Mouse (Mus musculus) kidney, adult 2 months (tissue): ENCODE data around the gene Palb2. TPM values are rescaled to one million over a fixed set of nuclear protein-coding genes. Genes with fewer than 3 reads are reported as not detected.

Source experiments
- DNase-seq: peaks from one replicate; pipeline ENCODE4 v3.0.0; 2021
- H3K27ac ChIP-seq: fragments of 200-500 bp; 2 replicates; pipeline ENCODE4 v1.5.1; 2012; ENCODE audit warnings: low read depth, low read length, control low read depth, inconsistent platforms; ENCODE audit not compliant: insufficient read depth
- H3K27me3 ChIP-seq: fragments of 200-500 bp; replicated peaks from 2 replicates; pipeline ENCODE4 v1.6.1; 2012; ENCODE audit warnings: mild to moderate bottlenecking, moderate library complexity, low read length, inconsistent platforms; ENCODE audit not compliant: control insufficient read depth, insufficient read depth
- H3K36me3 ChIP-seq: fragments of 200-500 bp; 2 replicates; pipeline ENCODE4 v1.6.1; 2012; ENCODE audit warnings: mild to moderate bottlenecking, moderate library complexity, low read length, inconsistent platforms; ENCODE audit not compliant: control insufficient read depth, insufficient read depth
- H3K4me1 ChIP-seq: fragments of 200-500 bp; 2 replicates; pipeline ENCODE4 v1.6.1; 2011; ENCODE audit warnings: low read length; ENCODE audit not compliant: control insufficient read depth, insufficient read depth
- H3K4me3 ChIP-seq: fragments of 200-500 bp; 2 replicates; pipeline ENCODE4 v1.5.1; 2011; ENCODE audit warnings: mild to moderate bottlenecking, low read depth, low read length, control low read depth; ENCODE audit not compliant: insufficient read depth
- CTCF ChIP-seq: fragments of 200-500 bp; conservative IDR thresholded peaks from 2 replicates; pipeline ENCODE4 v1.5.1; 2011; ENCODE audit warnings: low read depth, mild to moderate bottlenecking, control low read depth, low read length, moderate library complexity, mixed read lengths; ENCODE audit not compliant: insufficient read depth, insufficient read length
- POLR2A ChIP-seq: fragments of 200-500 bp; IDR thresholded peaks from one replicate; pipeline ENCODE4 v1.6.1; 2011; ENCODE audit warnings: low read depth, low read length, control low read depth
- WGBS: fragments of 180-500 bp; shearing (Covaris S2); methylation state at CpG from one replicate; pipeline ENCODE4 v1.1.7; 2018; 5-methylcytosine and 5-hydroxymethylcytosine counted together
- polyA plus RNA-seq: library from polyadenylated mRNA; depleted of rRNA; stranded (reverse); fragments of >200 nt; gene quantifications from 2 replicates; pipeline ENCODE4 v1.2.3, GENCODE M21; 2012; rRNA removed

The Palb2 gene
- polyA plus RNA-seq: 0.59 and 0.98 TPM in 2 replicates

DNA sequence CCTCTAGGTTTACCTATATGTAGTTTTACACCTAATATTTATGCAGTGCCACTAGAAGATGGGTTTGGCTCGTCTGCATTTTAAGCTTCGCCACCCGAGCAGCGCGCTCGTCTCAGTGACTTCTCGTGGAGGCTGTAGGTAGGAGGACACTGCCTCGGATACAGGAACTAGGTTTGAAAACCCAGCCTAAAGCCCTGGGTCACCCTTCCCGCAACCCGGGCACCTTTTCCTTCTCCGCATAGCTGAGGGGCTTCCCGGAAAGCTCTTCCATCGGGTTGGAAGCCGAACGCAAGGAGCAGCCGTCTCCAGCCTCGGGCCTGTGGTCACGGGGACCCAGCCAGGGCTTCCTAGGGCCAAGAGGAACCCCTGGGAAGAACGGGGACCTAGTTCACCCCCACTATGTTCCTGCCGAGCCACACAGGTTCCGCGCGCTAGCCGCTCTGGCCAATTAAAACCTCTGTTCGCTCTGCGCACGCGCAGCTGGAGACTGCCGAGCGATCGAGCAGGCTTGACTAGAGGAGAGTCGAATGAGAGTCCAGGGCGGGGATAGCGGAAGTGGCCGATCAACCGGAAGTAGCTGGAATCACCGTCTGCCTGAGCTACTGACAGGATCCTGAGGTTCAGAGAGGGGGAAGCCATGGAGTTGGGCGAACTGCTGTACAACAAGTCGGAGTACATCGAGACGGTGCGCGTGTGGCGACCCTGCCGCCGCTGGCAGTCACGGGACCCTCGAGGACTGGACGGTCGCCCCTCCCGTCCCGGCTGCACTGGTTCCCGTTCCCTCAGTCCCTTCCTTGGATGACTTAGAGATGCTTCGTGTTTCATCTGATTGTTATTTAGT is at the start of gene Palb2, which contains the start of gene Dctn5:
Gene Palb2, minus strand, starts transcription at position 489 of the 841 bp plus-strand sequence.
Gene Dctn5, plus strand, starts transcription at position 545 of the 841 bp plus-strand sequence.
- no peaks in the 10 kb centered on the region; the same call in 1 of the 2 replicates for H3K36me3 ChIP-seq

DNA sequence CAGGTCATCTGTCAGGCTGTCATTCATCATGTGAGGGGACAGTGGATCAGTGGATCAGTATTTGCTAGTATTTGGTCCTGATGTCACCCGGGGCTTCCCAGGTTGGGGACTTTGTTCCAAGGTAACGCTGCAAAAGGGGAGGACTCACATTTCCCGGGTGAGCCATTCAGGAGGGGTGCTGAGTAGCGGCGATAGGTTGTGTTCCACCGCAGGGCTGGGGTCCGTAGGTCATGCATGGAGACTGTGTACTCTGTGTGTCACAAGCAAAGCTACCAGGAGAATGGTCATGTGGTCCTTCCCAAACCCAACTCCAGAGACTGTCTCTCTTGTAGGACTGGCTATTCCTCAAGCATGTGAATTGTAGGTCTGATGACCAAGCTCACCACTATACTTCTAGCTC is 47.9 kb upstream of the Palb2 start:
- 87% methylated on average over 7 of the region's 7 CpGs for WGBS
- Histone ChIP-seq H3K4me1 (no peaks in the 10 kb centered on the region), H3K36me3 (no peaks in the 10 kb centered on the region), H3K27me3 (no peaks in the 10 kb centered on the region), H3K4me3 (no peak overlapping the region), H3K27ac (no peak overlapping the region)
- TF ChIP-seq POLR2A (no peak), CTCF (no peak)
- no peak for DNase-seq

More for the DNA sequence above, at the start of gene Palb2, which contains the start of gene Dctn5:
- peak within 1 kb of the TSS; percentile 79 for H3K27ac ChIP-seq
- under 1% methylated on average over 54 of the region's 54 CpGs for WGBS
- peak; percentile 99 for DNase-seq
- H3K4me3 ChIP-seq: peak within 1 kb of the TSS; percentile 96
- TF ChIP-seq CTCF (no peak), POLR2A (peak; percentile 68)
- H3K4me1 ChIP-seq: peaks cover 6% of the 10 kb centered on the region; the same call in 1 of the 2 replicates
- no peaks in the 10 kb centered on the region for H3K27me3 ChIP-seq

DNA sequence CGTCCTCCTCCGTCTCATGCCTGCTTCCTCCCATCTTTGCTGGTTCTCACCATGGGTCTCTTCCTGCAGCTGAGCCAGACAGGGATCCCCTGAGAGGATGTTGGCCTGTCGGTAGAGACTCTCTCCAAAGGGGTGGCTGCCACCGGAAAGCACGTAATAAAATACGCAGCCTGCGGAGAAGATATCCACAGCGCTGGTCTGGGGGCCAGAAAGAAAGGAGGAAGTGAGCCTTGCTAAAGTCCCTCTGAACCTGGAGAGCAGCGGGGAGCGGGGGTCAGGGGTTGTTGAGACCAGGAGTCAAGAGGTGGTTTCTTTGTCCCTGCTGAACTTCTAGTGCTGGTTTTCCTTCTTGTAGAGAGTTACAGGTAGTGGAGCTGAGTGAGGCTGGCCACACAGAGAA is 38.8 kb upstream of the Palb2 start:
- no peaks in the 10 kb centered on the region for H3K4me1 ChIP-seq
- no peaks in the 10 kb centered on the region for H3K27me3 ChIP-seq
- WGBS: 74% methylated on average over 10 of the region's 10 CpGs
- TF ChIP-seq CTCF (no peak), POLR2A (no peak)
- DNase-seq: no peak
- H3K4me3 ChIP-seq: no peak overlapping the region
- no peak overlapping the region for H3K27ac ChIP-seq
- no peaks in the 10 kb centered on the region for H3K36me3 ChIP-seq

DNA sequence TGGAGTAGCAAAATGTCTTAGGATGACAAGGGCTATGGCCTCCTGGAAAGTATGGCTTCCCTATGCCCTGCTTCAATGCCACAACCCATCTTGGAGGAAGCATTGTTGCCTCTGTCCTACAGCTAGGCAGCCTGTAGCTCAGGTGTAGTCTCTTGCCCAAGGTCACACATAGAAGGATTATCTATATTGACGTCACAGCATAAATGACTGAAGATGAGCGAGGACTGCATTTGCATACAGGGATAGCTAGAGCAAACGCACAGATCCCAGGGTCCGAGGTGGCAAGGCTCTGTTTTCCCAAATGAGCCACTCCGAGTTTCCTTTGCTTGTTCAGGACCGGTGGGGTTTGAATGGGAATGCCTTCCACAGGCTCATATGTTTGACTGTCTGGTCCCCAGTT is 37.9 kb upstream of the Palb2 start:
- WGBS: 84% methylated on average over 6 of the region's 6 CpGs
- H3K4me1 ChIP-seq: no peaks in the 10 kb centered on the region
- no peaks in the 10 kb centered on the region for H3K36me3 ChIP-seq
- H3K27ac ChIP-seq: no peak overlapping the region
- no peak for DNase-seq
- H3K27me3 ChIP-seq: no peaks in the 10 kb centered on the region
- no peak for TF ChIP-seq CTCF
- H3K4me3 ChIP-seq: no peak overlapping the region

DNA sequence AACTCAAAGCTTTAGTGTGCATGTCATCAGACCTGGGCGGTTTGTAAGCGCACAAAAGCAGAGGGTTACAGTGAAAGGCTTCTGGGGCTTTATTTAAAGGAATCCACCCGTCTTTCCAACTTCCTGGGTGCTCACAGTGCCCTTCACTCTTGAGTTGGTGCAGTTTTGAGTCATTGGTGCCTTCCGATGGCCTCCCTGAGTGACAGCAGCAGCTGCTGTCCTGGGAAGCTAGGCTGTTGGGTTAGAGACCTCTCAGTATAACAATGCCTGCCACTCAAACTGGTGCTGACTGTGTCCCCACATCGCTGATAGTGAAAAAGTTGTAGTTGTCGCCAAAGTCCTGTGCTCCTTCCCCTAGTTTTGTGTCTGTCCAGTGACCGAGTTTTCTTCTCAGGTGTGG is 34.4 kb upstream of the Palb2 start:
- no peak for TF ChIP-seq POLR2A
- H3K4me1 ChIP-seq: no peaks in the 10 kb centered on the region
- WGBS: 95% methylated on average over 7 of the region's 7 CpGs
- no peak overlapping the region for H3K4me3 ChIP-seq
- no peaks in the 10 kb centered on the region for H3K36me3 ChIP-seq
- no peaks in the 10 kb centered on the region for H3K27me3 ChIP-seq
- no peak for DNase-seq
- H3K27ac ChIP-seq: no peak overlapping the region

DNA sequence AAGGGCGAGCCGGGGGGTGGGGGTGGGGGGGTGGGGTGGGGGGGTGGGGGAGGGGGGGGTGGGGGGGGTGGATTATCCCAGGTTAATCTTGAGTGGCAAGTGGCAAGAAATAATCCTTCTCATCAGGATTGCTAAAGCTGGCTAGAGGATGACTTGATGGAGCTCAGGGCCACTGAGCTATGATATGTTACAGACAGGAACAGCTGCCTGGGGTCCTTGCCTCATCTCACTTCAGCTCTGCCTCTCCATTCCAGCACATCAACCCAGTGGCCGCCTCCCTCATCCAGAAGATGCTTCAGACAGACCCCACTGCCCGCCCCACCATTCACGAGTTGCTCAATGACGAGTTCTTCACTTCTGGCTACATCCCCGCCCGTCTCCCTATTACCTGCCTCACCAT is 31.0 kb upstream of the Palb2 start:
- no peaks in the 10 kb centered on the region for H3K36me3 ChIP-seq

DNA sequence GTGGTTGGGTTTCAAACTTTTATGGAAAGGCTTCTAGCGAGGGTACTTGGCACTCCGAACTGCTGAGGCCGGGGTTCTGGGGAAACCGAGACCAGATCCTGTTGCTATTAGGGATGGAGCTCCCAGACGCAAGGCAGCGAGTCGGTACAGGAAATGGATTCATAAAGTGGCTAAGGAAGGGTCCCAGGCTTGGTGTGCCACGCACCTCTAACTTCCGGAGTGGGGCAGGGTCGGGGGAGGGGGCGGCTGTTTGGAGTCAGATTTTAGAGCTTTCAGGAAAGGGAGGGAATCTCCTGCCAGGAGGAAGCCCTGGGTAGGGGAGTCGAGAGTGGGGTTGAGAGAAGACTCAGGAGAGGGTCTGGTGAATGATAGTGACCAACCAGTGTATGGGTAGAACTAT is 27.3 kb upstream of the Palb2 start:
- no peaks in the 10 kb centered on the region for H3K36me3 ChIP-seq
- no peaks in the 10 kb centered on the region for H3K27me3 ChIP-seq
- TF ChIP-seq POLR2A: no peak
- no peak for TF ChIP-seq CTCF
- WGBS: 4% methylated on average over 12 of the region's 12 CpGs
- H3K4me3 ChIP-seq: no peak overlapping the region
- no peaks in the 10 kb centered on the region for H3K4me1 ChIP-seq
- DNase-seq: no peak
- H3K27ac ChIP-seq: no peak overlapping the region

More for the DNA sequence above, 31.0 kb upstream of the Palb2 start:
- Histone ChIP-seq H3K4me1 (no peaks in the 10 kb centered on the region), H3K4me3 (no peak overlapping the region), H3K27ac (no peak overlapping the region), H3K27me3 (no peaks in the 10 kb centered on the region)
- no peak for TF ChIP-seq POLR2A
- DNase-seq: no peak
- WGBS: 98% methylated on average over 8 of the region's 8 CpGs
